Mouse (Mus musculus) stomach, embryonic 16.5 days (tissue): ENCODE results near the gene Cacnb3. TPM values are rescaled to one million over a fixed set of nuclear protein-coding genes. Genes with fewer than 3 reads are reported as not detected.

Experiments used
- ATAC-seq: fragments of 200-750 bp; cut with Nextera tagmentation; 2 replicates; pipeline ENCODE4 v1.8.0; 2017; ENCODE audit warnings: moderate number of reproducible peaks, moderate TSS enrichment; ENCODE audit not compliant: insufficient read depth, low FRiP score
- H3K27ac ChIP-seq: fragments of 300-500 bp; sonication (generic); 2 replicates; pipeline ENCODE4 v1.5.1; 2014; ENCODE audit warnings: low read length
- H3K27me3 ChIP-seq: fragments of 300-500 bp; sonication (generic); 2 replicates; pipeline ENCODE4 v1.6.1; 2014; ENCODE audit warnings: low read length, control low read depth, mixed read lengths; ENCODE audit not compliant: control insufficient read depth, insufficient read depth
- H3K36me3 ChIP-seq: fragments of 300-500 bp; sonication (generic); 2 replicates; pipeline ENCODE4 v1.6.1; 2014; ENCODE audit warnings: low read length; ENCODE audit not compliant: control insufficient read depth, insufficient read depth
- H3K4me1 ChIP-seq: fragments of 300-500 bp; sonication (generic); 2 replicates; pipeline ENCODE4 v1.6.1; 2014; ENCODE audit warnings: low read length, control low read depth, mixed read lengths; ENCODE audit not compliant: control insufficient read depth, insufficient read depth
- H3K4me2 ChIP-seq: fragments of 300-500 bp; sonication (generic); 2 replicates; pipeline ENCODE4 v1.6.1; 2014; ENCODE audit warnings: low read depth, low read length, mixed read lengths
- H3K4me3 ChIP-seq: fragments of 300-500 bp; sonication (generic); replicated peaks from 2 replicates; pipeline ENCODE4 v1.5.1; 2014; ENCODE audit warnings: mild to moderate bottlenecking, low read length
- H3K9ac ChIP-seq: fragments of 300-500 bp; sonication (generic); 2 replicates; pipeline ENCODE4 v1.6.1; 2014; ENCODE audit warnings: low read length
- H3K9me3 ChIP-seq: fragments of 300-500 bp; sonication (generic); replicated peaks from 2 replicates; pipeline ENCODE4 v1.6.1; 2016; ENCODE audit warnings: low read length, control low read depth; ENCODE audit not compliant: control insufficient read depth
- WGBS: fragments of 180-500 bp; shearing (Covaris S2); extraction: QIAGEN DNeasy Blood & Tissue Kit; methylation state at CpG from one replicate; pipeline ENCODE4 v1.1.7; 2014; 5-methylcytosine and 5-hydroxymethylcytosine counted together
- polyA plus RNA-seq: library from polyadenylated mRNA; unstranded; fragments of >200 nt; fragmentation: Nextera tagmentation; extraction: Ambion mirVana; gene quantifications from 2 replicates; pipeline ENCODE4 v1.2.1, GENCODE M21; 2015

The Cacnb3 gene
- polyA plus RNA-seq, 1 experiment from 2014 or later: 28.2 TPM

DNA sequence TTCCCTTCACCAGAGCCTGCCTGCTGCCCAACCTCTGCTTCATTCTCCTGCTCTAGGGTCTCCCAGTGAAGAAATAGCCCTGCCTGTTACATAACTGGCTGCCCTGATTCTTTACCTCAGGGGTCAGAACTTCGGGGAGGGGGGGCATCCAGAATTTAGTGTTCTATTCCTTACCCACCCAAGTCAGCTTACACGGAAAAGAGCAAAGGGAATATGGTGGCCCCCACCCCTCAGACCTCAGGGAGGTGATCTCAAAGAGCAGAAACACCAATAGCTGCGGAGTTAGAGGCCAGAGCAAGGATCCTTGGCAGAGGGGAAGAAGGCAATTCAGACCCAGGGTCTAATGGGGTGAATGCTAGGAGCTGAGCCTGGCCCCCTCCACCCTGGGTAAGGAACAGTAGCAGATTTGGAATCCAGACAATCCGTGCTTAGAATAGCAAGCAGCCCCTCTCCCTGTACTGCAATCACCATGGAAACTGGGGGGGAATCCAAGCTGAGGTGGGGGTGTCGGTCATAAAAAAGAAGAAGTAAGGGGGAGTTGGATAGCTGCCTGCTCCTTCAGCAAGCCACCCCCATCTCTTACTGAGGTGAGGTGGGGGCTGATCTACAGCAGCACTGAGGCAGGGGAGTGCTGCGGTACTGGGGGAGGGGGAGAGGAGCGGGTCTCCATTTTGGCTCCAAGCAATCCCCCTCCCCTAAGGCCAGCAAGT, 43.8 kb downstream of the Cacnb3 start:
- H3K4me2 ChIP-seq: no peak overlapping the region
- WGBS: 46% methylated on average over 7 of the region's 7 CpGs
- H3K27ac ChIP-seq: no peak overlapping the region
- peaks cover 12% of the 10 kb centered on the region for H3K4me1 ChIP-seq
- no peak overlapping the region for H3K4me3 ChIP-seq
- no peak for ATAC-seq
- H3K9ac ChIP-seq: no peak overlapping the region
- peaks cover 37% of the 10 kb centered on the region for H3K27me3 ChIP-seq
- H3K36me3 ChIP-seq: no peaks in the 10 kb centered on the region
- no peaks in the 10 kb centered on the region for H3K9me3 ChIP-seq

- ATAC-seq: no peak
- no peak overlapping the region for H3K4me3 ChIP-seq
- no peaks in the 10 kb centered on the region for H3K9me3 ChIP-seq
- H3K4me1 ChIP-seq: peaks cover 12% of the 10 kb centered on the region
- 23% methylated on average over 11 of the region's 11 CpGs for WGBS
- no peak overlapping the region for H3K27ac ChIP-seq
- H3K27me3 ChIP-seq: peaks cover 37% of the 10 kb centered on the region
- peak overlapping the region; percentile 43; the same call in 1 of the 2 replicates for H3K9ac ChIP-seq
- no peaks in the 10 kb centered on the region for H3K36me3 ChIP-seq
- H3K4me2 ChIP-seq: no peak overlapping the region
Observed at GRCm38 (mm10) chr15:98674994-98675545, 44.4 kb downstream of the Cacnb3 start.

- Histone ChIP-seq H3K27me3 (peaks cover 37% of the 10 kb centered on the region), H3K27ac (no peak overlapping the region), H3K36me3 (no peaks in the 10 kb centered on the region), H3K9ac (peak overlapping the region; percentile 43; the same call in 1 of the 2 replicates), H3K4me2 (peak overlapping the region; percentile 83; the same call in 1 of the 2 replicates), H3K4me3 (peak overlapping the region; percentile 17; the same call in 1 of the 2 replicates), H3K4me1 (peaks cover 12% of the 10 kb centered on the region), H3K9me3 (no peaks in the 10 kb centered on the region)
- 7% methylated on average over 14 of the region's 14 CpGs for WGBS
- no peak for ATAC-seq
Observed at GRCm38 (mm10) chr15:98675634-98676250, 45.1 kb downstream of the Cacnb3 start.

DNA sequence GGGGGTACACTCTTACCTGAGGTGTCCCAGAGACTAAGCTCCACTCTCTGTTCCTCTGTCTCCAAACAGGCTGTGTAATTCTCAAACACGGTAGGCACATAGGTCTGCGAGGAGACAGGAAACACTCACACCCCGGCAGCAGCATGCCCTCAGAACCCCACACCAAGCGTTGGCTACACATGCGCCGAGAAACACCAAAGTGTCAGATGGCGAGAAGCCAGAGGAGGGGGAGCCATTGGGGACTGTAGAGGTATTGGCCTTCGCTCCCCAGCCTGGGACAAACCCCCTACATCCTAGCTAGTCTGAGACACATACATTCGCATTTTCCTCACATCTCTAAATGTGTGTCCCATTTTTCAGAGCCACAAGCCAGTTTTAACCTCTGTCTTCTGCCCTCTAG, 45.8 kb downstream of the Cacnb3 start:
- WGBS: 4% methylated on average over 9 of the region's 9 CpGs
- H3K9ac ChIP-seq: no peak overlapping the region

GRCm38 (mm10) chr15:98676940-98677728, 46.5 kb downstream of the Cacnb3 start, which contains the start of gene Rnd1:
Gene Rnd1 (minus strand): TSS chr15:98677461.
- under 1% methylated on average over 35 of the region's 37 CpGs for WGBS
- Histone ChIP-seq H3K27me3 (peaks cover 37% of the 10 kb centered on the region), H3K27ac (no peak within 1 kb of the TSS), H3K4me3 (peak within 1 kb of the TSS; percentile 41), H3K9me3 (no peaks in the 10 kb centered on the region), H3K9ac (peak within 1 kb of the TSS; percentile 19), H3K36me3 (no peaks in the 10 kb centered on the region), H3K4me2 (peak within 1 kb of the TSS; percentile 83), H3K4me1 (peaks cover 12% of the 10 kb centered on the region)
- peak; percentile 98 for ATAC-seq

More for the DNA sequence above, 45.8 kb downstream of the Cacnb3 start:
- Histone ChIP-seq H3K9me3 (no peaks in the 10 kb centered on the region), H3K4me1 (peaks cover 12% of the 10 kb centered on the region), H3K36me3 (no peaks in the 10 kb centered on the region), H3K4me3 (peak overlapping the region; percentile 41), H3K4me2 (peak overlapping the region; percentile 83), H3K27me3 (peaks cover 37% of the 10 kb centered on the region), H3K27ac (no peak overlapping the region)
- ATAC-seq: no peak

DNA sequence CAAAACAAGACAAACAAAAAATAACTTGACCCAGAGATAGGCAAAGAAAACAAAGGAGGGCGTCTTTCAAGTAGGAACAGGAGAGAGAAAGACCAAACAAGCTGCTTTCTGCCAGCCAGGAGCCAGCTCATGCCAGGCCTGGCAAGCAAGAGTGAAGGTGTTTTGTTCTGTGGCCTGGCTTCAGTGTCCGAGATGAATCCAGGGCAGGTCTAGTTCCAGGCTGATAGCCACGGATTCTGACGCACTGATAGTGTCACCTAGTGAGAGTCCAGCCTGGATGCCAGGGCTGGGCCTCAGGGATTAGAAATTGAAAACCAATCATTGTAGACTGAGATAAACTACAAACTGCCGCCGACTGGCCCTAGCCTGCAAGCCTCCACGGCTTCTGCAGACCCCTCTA, 47.3 kb downstream of the Cacnb3 start:
- Histone ChIP-seq H3K4me2 (no peak overlapping the region), H3K9ac (no peak overlapping the region), H3K4me1 (peaks cover 12% of the 10 kb centered on the region), H3K36me3 (no peaks in the 10 kb centered on the region), H3K9me3 (no peaks in the 10 kb centered on the region), H3K27ac (no peak overlapping the region), H3K27me3 (peaks cover 37% of the 10 kb centered on the region), H3K4me3 (no peak overlapping the region)
- 59% methylated on average over 7 of the region's 7 CpGs for WGBS
- no peak for ATAC-seq

DNA sequence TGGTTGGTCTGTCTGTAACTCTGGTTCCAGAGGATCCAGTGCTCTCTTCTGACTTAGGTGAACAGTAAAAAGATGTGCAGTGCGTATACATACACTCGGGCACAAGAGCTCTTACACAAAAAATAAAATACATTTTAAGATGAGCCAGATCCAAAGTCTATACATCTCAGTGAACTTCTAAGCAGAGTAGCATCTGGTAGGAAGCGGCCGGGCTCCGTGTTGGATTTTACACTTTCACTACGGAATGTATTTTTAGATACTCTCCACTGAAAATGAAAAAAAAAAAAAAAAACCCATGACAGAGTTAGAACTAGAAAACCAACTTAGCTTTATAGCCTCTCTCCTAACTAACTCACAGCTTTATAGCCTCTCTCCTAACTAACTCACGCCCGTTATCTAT, 50.0 kb downstream of the Cacnb3 start:
- 81% methylated on average over 8 of the region's 8 CpGs for WGBS
- Histone ChIP-seq H3K36me3 (no peaks in the 10 kb centered on the region), H3K4me2 (no peak overlapping the region)

DNA sequence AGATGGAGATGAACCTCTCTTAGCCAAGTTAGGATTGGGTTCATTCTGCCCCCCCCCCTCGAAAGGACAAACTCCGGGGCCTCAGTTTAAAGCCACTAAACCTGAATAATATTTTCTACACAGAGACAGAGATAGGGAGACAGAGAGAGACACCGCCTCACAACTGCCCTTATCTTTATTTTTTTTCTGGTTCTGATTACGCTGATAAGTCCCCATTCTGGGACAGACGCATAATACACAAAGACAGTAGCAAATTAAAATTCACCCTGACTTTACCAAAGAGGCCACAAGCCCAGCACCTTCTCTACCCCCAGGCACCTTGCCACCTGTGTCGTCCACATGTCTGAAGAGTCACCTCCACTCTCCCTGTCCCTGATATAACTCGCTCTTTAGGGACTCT, 51.0 kb downstream of the Cacnb3 start:
- 74% methylated on average over 7 of the region's 7 CpGs for WGBS
- H3K9ac ChIP-seq: no peak overlapping the region
- H3K9me3 ChIP-seq: no peaks in the 10 kb centered on the region
- H3K4me1 ChIP-seq: peaks cover 4% of the 10 kb centered on the region; the same call in 1 of the 2 replicates
- no peak overlapping the region for H3K27ac ChIP-seq
- no peak overlapping the region for H3K4me3 ChIP-seq
- H3K36me3 ChIP-seq: no peaks in the 10 kb centered on the region
- ATAC-seq: no peak
- no peak overlapping the region for H3K4me2 ChIP-seq
- peaks cover 11% of the 10 kb centered on the region for H3K27me3 ChIP-seq

More for the DNA sequence above, 50.0 kb downstream of the Cacnb3 start:
- Histone ChIP-seq H3K27me3 (peaks cover 19% of the 10 kb centered on the region), H3K4me1 (peaks cover 12% of the 10 kb centered on the region), H3K27ac (no peak overlapping the region), H3K9me3 (no peaks in the 10 kb centered on the region), H3K9ac (no peak overlapping the region), H3K4me3 (no peak overlapping the region)
- ATAC-seq: no peak
